Mouse (Mus musculus): ENCODE measurements around the gene Mrpl45. TPM values are rescaled to one million over a fixed set of nuclear protein-coding genes. Genes with fewer than 3 reads are reported as not detected.
"Not testable (repeated sequence)": the region's sequence is repeated elsewhere in the genome, so short reads cannot be mapped to it uniquely, and the experiment has no call there.

Mrpl45 gene
- polyA plus RNA-seq, 1 experiment from 2014 or later: 46.4 TPM

GRCm38 (mm10) chr11:97302231-97302781 lies 13.2 kb upstream of the Mrpl45 start:
- Histone ChIP-seq H3K36me3 (no peaks in the 10 kb centered on the region), H3K27me3 (no peaks in the 10 kb centered on the region), H3K9me3 (no peaks in the 10 kb centered on the region), H3K9ac (replicated peaks) (no peak overlapping the region), H3K4me3 (replicated peaks) (no peak overlapping the region), H3K4me2 (replicated peaks) (no peak overlapping the region), H3K4me1 (replicated peaks) (0 out of 2 replicates have a peak, but pooled peaks cover 3% of the 10 kb centered on the region), H3K27ac (no peak overlapping the region)
- no peak for ATAC-seq
- 34% methylated on average over 7 of the region's 7 CpGs for WGBS

GRCm38 (mm10) chr11:97304631-97305030 lies 10.9 kb upstream of the Mrpl45 start:
- Histone ChIP-seq H3K4me3 (replicated peaks) (no peak overlapping the region), H3K4me2 (replicated peaks) (no peak overlapping the region), H3K9me3 (no peaks in the 10 kb centered on the region), H3K9ac (replicated peaks) (no peak overlapping the region), H3K36me3 (no peaks in the 10 kb centered on the region), H3K27ac (no peak overlapping the region), H3K4me1 (replicated peaks) (peaks cover 8% of the 10 kb centered on the region), H3K27me3 (no peaks in the 10 kb centered on the region)
- WGBS: 91% methylated on average over 5 of the region's 5 CpGs
- no peak for ATAC-seq

GRCm38 (mm10) chr11:97307294-97308069 lies 8.0 kb upstream of the Mrpl45 start:
- Histone ChIP-seq H3K4me1 (replicated peaks) (peaks cover 25% of the 10 kb centered on the region), H3K36me3 (no peaks in the 10 kb centered on the region), H3K27ac (no peak overlapping the region), H3K27me3 (no peaks in the 10 kb centered on the region), H3K4me2 (replicated peaks) (no peak overlapping the region), H3K4me3 (replicated peaks) (no peak overlapping the region), H3K9ac (replicated peaks) (no peak overlapping the region), H3K9me3 (no peaks in the 10 kb centered on the region)
- no peak for ATAC-seq
- 92% methylated on average over 11 of the region's 11 CpGs for WGBS

GRCm38 (mm10) chr11:97308806-97309450 lies 6.6 kb upstream of the Mrpl45 start:
- Histone ChIP-seq H3K36me3 (no peaks in the 10 kb centered on the region), H3K9me3 (no peaks in the 10 kb centered on the region), H3K27me3 (no peaks in the 10 kb centered on the region), H3K4me1 (replicated peaks) (peaks cover 25% of the 10 kb centered on the region), H3K9ac (replicated peaks) (no peak overlapping the region), H3K4me2 (replicated peaks) (peak overlapping the region; percentile 59), H3K27ac (no peak overlapping the region), H3K4me3 (replicated peaks) (peak overlapping the region; percentile 41)
- WGBS: 61% methylated on average over 3 of the region's 3 CpGs
- no peak for ATAC-seq

- H3K9me3 ChIP-seq: no peaks in the 10 kb centered on the region
- peak overlapping the region; percentile 59 for H3K4me2 ChIP-seq (replicated peaks)
- WGBS: 3% methylated on average over 9 of the region's 9 CpGs
- ATAC-seq: no peak
- H3K9ac ChIP-seq (replicated peaks): peak overlapping the region; percentile 63
- no peaks in the 10 kb centered on the region for H3K27me3 ChIP-seq
- no peak overlapping the region for H3K27ac ChIP-seq
- no peaks in the 10 kb centered on the region for H3K36me3 ChIP-seq
- H3K4me1 ChIP-seq (replicated peaks): peaks cover 25% of the 10 kb centered on the region
- H3K4me3 ChIP-seq (replicated peaks): peak overlapping the region; percentile 41
Measured at GRCm38 (mm10) chr11:97309451-97309836, 6.1 kb upstream of the Mrpl45 start.

GRCm38 (mm10) chr11:97309911-97310571 lies 5.5 kb upstream of the Mrpl45 start:
- ATAC-seq: peak; percentile 80
- peak overlapping the region; percentile 41 for H3K4me3 ChIP-seq (replicated peaks)
- peaks cover 25% of the 10 kb centered on the region for H3K4me1 ChIP-seq (replicated peaks)
- no peaks in the 10 kb centered on the region for H3K36me3 ChIP-seq
- under 1% methylated on average over 25 of the region's 25 CpGs for WGBS
- H3K27ac ChIP-seq: no peak overlapping the region
- no peaks in the 10 kb centered on the region for H3K27me3 ChIP-seq
- peak overlapping the region; percentile 63 for H3K9ac ChIP-seq (replicated peaks)
- no peaks in the 10 kb centered on the region for H3K9me3 ChIP-seq
- peak overlapping the region; percentile 59 for H3K4me2 ChIP-seq (replicated peaks)

GRCm38 (mm10) chr11:97310895-97311631 lies 4.5 kb upstream of the Mrpl45 start:
- Histone ChIP-seq H3K36me3 (no peaks in the 10 kb centered on the region), H3K4me3 (replicated peaks) (peak overlapping the region; percentile 26), H3K27ac (peak overlapping the region; percentile 49), H3K27me3 (no peaks in the 10 kb centered on the region), H3K4me1 (replicated peaks) (peaks cover 25% of the 10 kb centered on the region), H3K4me2 (replicated peaks) (peak overlapping the region; percentile 59), H3K9me3 (no peaks in the 10 kb centered on the region), H3K9ac (replicated peaks) (peak overlapping the region; percentile 63)
- no peak for ATAC-seq
- 3% methylated on average over 18 of the region's 18 CpGs for WGBS

GRCm38 (mm10) chr11:97312871-97313270 lies 2.6 kb upstream of the Mrpl45 start:
- H3K9me3 ChIP-seq; H3K4me2 ChIP-seq (replicated peaks); H3K9ac ChIP-seq (replicated peaks); H3K4me3 ChIP-seq (replicated peaks); H3K27me3 ChIP-seq; H3K36me3 ChIP-seq; ATAC-seq; H3K27ac ChIP-seq: not testable (repeated sequence)
- WGBS: 74% methylated on average over 1 of the region's 1 CpGs
- peaks cover 29% of the 10 kb centered on the region for H3K4me1 ChIP-seq (replicated peaks)

- Histone ChIP-seq H3K27ac (no peak overlapping the region), H3K9ac (replicated peaks) (no peak overlapping the region), H3K4me3 (replicated peaks) (no peak overlapping the region), H3K4me1 (replicated peaks) (peaks cover 29% of the 10 kb centered on the region), H3K36me3 (no peaks in the 10 kb centered on the region), H3K4me2 (replicated peaks) (no peak overlapping the region), H3K27me3 (no peaks in the 10 kb centered on the region), H3K9me3 (no peaks in the 10 kb centered on the region)
- WGBS: 90% methylated on average over 3 of the region's 3 CpGs
- no peak for ATAC-seq
Measured at GRCm38 (mm10) chr11:97314110-97314509, 1.4 kb upstream of the Mrpl45 start.

- H3K4me2 ChIP-seq (replicated peaks): peak overlapping the region; percentile 55
- H3K36me3 ChIP-seq: no peaks in the 10 kb centered on the region
- H3K27ac ChIP-seq: 0 out of 2 replicates have a peak overlapping the region, but pooled peaks have one; percentile 16
- 49% methylated on average over 8 of the region's 8 CpGs for WGBS
- H3K4me1 ChIP-seq (replicated peaks): peaks cover 21% of the 10 kb centered on the region
- no peak overlapping the region for H3K9ac ChIP-seq (replicated peaks)
- ATAC-seq: no peak
- H3K27me3 ChIP-seq: no peaks in the 10 kb centered on the region
- peak overlapping the region; percentile 54; the same call in 1 of the 2 replicates for H3K4me3 ChIP-seq (replicated peaks)
- no peaks in the 10 kb centered on the region for H3K9me3 ChIP-seq
Measured at GRCm38 (mm10) chr11:97314751-97315503, 589 bp upstream of the Mrpl45 start.

- Histone ChIP-seq H3K9ac (replicated peaks) (no peak overlapping the region), H3K4me3 (replicated peaks) (no peak overlapping the region), H3K4me2 (replicated peaks) (no peak overlapping the region), H3K9me3 (no peaks in the 10 kb centered on the region), H3K27ac (no peak overlapping the region), H3K27me3 (no peaks in the 10 kb centered on the region), H3K36me3 (peaks cover 38% of the 10 kb centered on the region), H3K4me1 (replicated peaks) (peaks cover 2% of the 10 kb centered on the region)
- 86% methylated on average over 8 of the region's 8 CpGs for WGBS
- ATAC-seq: no peak
Measured at GRCm38 (mm10) chr11:97321197-97321596, 5.7 kb downstream of the Mrpl45 start.

Data from midbrain, embryonic 13.5 days (tissue).